Mouse (Mus musculus): ENCODE data around the gene Gm20696.

The Gm20696 gene

DNA sequence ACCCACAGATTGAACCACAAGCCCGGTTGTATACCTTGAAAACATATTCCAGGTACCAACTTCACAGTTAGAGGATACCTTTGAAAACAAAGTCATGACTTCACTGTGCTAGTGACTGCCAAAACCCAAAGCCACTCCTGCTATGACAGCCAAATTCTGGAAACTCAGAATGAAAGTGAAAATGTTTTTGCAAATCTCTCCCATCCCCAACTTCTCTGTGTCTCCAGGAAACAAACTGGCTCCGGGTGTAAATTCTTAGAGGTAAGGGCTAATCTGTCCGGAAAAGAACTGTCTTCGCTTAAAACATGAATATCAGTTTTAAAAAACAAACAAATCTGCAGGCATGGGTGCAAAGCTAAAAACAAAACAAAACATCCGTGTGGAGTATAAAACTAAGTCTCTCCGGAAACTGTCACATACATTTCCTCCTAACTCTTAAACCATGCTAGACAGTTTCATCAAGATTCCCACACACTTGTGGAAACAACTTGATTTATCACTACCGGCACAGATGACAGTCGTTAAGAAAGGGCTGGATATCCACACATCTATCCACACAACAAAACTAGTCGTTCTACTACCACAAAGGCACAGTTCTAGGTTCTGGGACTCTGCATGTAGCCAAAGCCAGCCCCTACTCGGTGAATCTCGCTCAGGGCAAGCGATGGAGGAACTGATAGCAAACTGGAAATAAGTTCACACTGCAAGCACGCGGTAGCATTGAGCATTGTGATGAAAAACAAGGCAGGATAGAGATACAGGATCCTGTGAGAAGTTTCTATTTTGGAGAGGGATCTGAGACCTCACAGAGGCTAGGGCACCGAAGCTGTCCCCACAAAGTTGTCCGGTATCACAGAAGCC is 910 bp downstream of the Gm20696 start:
- DNase-seq (ENCODE audit: low read depth, low spot score): peak; percentile 32

DNA sequence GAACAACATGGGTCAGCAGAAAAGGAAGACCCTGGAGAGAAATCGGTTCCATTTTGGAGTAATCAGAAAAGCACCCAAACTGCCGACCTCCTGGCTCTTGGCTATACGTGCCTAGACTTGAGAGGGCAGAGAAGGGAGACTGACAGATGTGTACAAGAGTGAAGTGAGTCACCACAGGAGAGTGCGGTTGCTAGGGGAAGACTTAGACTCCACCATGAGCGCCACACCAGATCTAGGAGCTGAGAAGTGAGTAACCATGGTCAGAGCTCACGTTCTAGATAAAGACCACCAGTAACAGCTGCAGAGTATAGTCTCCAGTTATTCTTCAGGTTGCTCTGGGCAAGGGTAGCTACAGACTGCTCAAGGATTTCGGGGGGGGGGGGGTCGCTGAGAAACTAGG is 3.4 kb downstream of the Gm20696 start:
- no peak for DNase-seq (ENCODE audit: low read depth, low spot score)

- no peak for DNase-seq (ENCODE audit: low read depth, low spot score)
Observed at GRCm38 (mm10) chr6:99660443-99660842, 6.2 kb downstream of the Gm20696 start.

DNA sequence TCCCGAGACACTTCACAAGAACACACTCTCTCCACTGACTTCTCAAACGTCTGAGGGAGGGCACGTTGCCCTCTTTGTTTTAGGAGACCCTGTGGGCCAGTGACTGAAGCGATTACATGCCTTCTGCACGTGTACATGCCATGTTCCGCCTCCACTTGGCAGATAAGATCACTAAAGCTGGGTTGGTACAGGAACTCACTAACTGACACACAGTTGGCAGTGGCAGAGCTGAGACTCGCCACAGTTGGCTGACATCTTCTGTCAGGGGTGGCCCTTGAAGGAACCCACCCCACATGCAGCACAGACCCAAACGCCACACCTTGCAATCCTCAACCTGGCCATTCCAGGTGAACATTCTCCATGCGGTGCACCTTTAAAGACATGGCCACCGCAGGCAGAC is 8.0 kb downstream of the Gm20696 start:
- no peak for DNase-seq (ENCODE audit: low read depth, low spot score)

- no peak for DNase-seq (ENCODE audit: low read depth, low spot score)
Observed at GRCm38 (mm10) chr6:99656088-99656487, 10.5 kb downstream of the Gm20696 start.

GRCm38 (mm10) chr6:99655488-99655887 is 11.1 kb downstream of the Gm20696 start:
- DNase-seq (ENCODE audit: low read depth, low spot score): no peak

DNA sequence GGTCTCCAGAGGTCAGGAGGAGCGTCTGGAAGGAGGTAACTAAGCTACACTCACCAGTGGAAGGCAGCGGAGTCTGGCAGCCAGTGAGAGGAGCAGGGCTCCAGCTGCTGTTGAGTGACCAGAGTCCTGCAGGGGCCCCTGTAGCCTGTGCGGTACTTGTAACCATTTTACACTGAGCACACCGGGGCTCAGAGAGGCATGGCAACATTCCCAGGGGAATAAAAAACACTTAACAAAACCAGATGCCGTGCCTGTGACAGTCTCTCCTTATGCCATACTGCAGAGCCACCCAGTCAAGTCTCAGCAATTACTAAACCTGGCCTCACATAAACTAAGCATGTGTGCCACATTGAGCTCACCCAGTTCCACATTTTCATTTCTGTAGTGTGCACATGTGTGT is 12.3 kb downstream of the Gm20696 start:
- no peak for DNase-seq (ENCODE audit: low read depth, low spot score)

- no peak for DNase-seq (ENCODE audit: low read depth, low spot score)
Observed at GRCm38 (mm10) chr6:99652341-99652740, 14.3 kb downstream of the Gm20696 start.

GRCm38 (mm10) chr6:99649307-99649706 is 17.3 kb downstream of the Gm20696 start:
- no peak for DNase-seq (ENCODE audit: low read depth, low spot score)

- DNase-seq (ENCODE audit: low read depth, low spot score): no peak
Observed at GRCm38 (mm10) chr6:99646344-99646743, 20.3 kb downstream of the Gm20696 start.

GRCm38 (mm10) chr6:99644876-99645275 is 21.7 kb downstream of the Gm20696 start:
- DNase-seq (ENCODE audit: low read depth, low spot score): no peak

- no peak for DNase-seq (ENCODE audit: low read depth, low spot score)
Observed at GRCm38 (mm10) chr6:99644386-99644785, 22.2 kb downstream of the Gm20696 start.

- DNase-seq (ENCODE audit: low read depth, low spot score): peak; percentile 68
Observed at GRCm38 (mm10) chr6:99643439-99644199, 23.0 kb downstream of the Gm20696 start.

GRCm38 (mm10) chr6:99637456-99637855 is 29.1 kb downstream of the Gm20696 start:
- DNase-seq (ENCODE audit: low read depth, low spot score): no peak

DNA sequence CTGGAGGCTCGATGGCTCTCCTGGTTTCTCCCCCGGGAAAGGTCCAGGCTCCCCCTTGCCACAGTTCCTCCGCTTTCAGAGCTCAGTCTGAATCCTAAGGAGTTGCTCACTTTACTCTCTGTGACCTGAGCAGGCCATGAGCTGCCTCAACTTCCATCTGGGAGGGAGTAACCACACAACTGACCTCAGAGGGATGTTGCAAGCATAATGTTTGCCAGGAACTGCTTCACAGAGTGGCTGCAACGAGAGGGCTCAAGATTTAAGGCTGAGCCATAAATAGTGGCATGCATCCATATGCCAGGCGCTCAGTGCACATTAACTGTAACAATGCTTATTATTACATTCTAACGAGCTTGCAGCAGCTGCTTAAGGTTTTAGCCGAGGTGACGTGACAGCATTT is 29.8 kb downstream of the Gm20696 start:
- no peak for DNase-seq (ENCODE audit: low read depth, low spot score)

- DNase-seq (ENCODE audit: low read depth, low spot score): no peak
Observed at GRCm38 (mm10) chr6:99636121-99636520, 30.5 kb downstream of the Gm20696 start.

DNA sequence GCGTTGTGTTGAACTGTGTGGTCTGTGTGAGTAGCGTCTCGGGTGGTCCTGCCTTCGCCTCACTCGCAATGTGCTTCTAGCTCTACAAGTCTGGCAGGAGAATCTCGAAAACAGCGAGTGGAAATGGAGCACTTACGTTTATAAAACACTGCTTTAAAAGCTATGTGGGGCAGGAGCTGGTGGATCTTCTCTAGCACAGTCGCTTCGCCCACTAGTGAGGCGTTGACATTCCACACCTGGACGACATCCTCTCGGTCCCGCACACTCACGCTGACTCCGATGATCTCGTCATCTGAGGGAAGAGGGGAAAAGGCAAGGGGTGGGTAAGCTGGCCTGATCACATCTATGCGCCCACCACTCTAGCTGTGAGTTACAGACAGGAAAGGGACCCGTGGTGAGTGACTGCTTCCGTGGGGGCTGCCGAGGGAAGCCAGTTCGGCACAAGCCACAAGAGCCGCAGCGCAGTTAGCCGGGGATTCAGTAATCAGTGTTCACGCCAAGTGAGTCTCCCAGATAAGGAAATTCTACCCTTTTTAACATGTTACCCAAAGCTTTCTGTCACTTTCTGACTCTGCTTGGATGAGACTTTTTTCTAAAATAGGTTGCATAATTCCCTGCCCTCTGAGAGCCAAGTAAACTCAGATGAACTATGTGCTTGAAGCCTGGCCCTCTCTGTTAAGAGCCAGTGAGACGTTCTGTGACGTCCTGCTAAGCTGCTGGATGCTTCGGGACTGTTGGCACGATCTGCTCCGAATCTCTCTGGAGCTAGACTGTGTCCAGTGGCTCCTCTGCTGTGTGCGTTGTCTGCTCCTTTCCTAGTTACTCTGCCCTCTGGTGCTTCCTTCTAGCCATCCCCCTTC is 34.2 kb downstream of the Gm20696 start:
- peak; percentile 70 for DNase-seq (ENCODE audit: low read depth, low spot score)

- no peak for DNase-seq (ENCODE audit: low read depth, low spot score)
Observed at GRCm38 (mm10) chr6:99631637-99632036, 35.0 kb downstream of the Gm20696 start.

DNA sequence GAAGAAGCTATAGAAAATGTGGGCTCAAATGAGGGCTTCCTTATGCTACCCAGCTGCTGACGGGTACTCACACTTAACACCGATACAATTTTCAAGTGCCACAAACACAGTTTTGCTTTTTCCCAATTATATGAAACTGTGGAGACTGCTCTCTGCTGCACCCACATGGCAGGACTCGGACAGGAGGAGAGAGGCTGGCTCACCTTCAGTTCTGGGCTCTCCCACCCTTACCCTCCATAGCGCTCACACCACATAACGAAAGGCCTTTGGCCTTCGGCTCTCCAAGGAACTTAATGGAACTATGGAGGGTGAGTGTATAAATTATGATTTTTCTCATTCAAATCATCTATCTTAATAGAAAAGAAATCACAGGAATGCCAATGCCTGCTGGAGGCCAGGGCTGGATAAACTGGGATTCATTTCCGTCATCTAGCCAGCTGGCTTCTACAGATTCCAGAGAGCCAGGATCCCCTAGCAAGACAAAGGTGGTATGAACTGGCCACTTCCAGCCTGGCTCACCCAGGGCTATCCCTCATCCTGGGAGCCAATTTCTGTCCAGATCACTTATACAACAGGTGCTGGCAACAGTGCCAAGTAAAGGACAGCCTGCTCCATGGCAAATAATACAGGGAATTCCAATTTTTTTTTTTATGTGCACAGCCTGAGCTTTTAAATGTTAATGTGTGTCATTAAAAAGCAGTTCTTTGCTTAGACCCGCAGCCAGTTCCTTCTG is 36.7 kb downstream of the Gm20696 start:
- no peak for DNase-seq (ENCODE audit: low read depth, low spot score)

GRCm38 (mm10) chr6:99626347-99626746 is 40.2 kb downstream of the Gm20696 start:
- no peak for DNase-seq (ENCODE audit: low read depth, low spot score)

DNA sequence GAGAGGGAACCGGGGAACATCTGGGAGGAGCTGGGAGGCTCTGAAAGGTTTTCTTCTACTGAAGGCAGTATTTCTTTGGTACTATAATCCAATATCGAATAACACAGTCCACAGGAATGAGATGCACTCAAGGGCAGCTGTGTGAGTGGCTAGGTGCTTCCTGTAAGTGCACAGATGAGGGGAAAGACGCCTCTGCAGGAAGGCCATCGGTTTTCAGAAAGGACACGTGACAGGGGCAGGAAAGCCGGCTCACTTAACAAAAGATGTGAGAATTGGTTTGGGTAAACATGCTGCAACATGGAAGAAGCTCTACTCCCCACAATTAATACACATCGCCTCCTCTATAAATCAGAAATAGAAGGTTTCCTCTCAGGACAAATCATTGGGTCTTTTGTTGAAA is 40.8 kb downstream of the Gm20696 start:
- no peak for DNase-seq (ENCODE audit: low read depth, low spot score)
